28 mouse cellular contexts compared by ENCODE assay signal in genomic region chr13:98546116-98546515, GRCm38 (mm10). TPM values are rescaled to one million over a fixed set of nuclear protein-coding genes. Genes with fewer than 3 reads are reported as not detected.
DNase-seq lines count a peak whose midpoint lies in the region; ATAC-seq and TF ChIP-seq lines count a peak whose summit lies in the region.
"Had no signal": no experiment of that assay in that cellular context is flagged by ENCODE, and none has a peak within 500 bp of the region (broad histone marks: within the 10 kb centered on the region; RNA-seq: fewer than 3 reads in every experiment).

No protein-coding gene starts in this region.

- H3K9ac ChIP-seq in midbrain, embryonic 12.5 days (replicated peaks), result no peak overlapping the region
- no peak overlapping the region for H3K9ac ChIP-seq in midbrain, embryonic 16.5 days (ENCODE audit: low read depth, low read length)
- H3K9ac ChIP-seq in lung, postnatal 0 days (replicated peaks; ENCODE audit: low read depth), result no peak overlapping the region
- H3K9ac ChIP-seq: heart, embryonic 13.5 days; hindbrain, embryonic 14.5 days; intestine, embryonic 15.5 days; liver, embryonic 15.5 days; stomach, embryonic 15.5 days had no signal

- H3K36me3 ChIP-seq in midbrain, embryonic 12.5 days, result no peaks in the 10 kb centered on the region
- no peaks in the 10 kb centered on the region for H3K36me3 ChIP-seq in midbrain, embryonic 16.5 days (ENCODE audit: control insufficient read depth, insufficient read depth, low read length)
- H3K36me3 ChIP-seq in lung, postnatal 0 days (ENCODE audit: insufficient read depth, low read length), result no peaks in the 10 kb centered on the region
- H3K36me3 ChIP-seq: heart, embryonic 13.5 days; intestine, embryonic 15.5 days; limb, embryonic 10.5 days; liver, embryonic 15.5 days; stomach, embryonic 15.5 days had no signal

- 30% methylated on average over 5 of the region's 5 CpGs for WGBS in midbrain, embryonic 12.5 days
- 24% methylated on average over 5 of the region's 5 CpGs for WGBS in midbrain, embryonic 16.5 days
- 54% methylated on average over 5 of the region's 5 CpGs for WGBS in lung, postnatal 0 days

- intact Hi-C loops in heart, postnatal 36 days (cut with DNase I), result no loop called here

- ATAC-seq in midbrain, embryonic 12.5 days (ENCODE audit: low FRiP score, low read depth), result peak; percentile 41; the same call in 1 of the 2 replicates
- no peak for ATAC-seq in midbrain, embryonic 16.5 days
- no peak for ATAC-seq in lung, postnatal 0 days
- no peak for ATAC-seq in frontal cortex, adult (ENCODE audit: low TSS enrichment)
- ATAC-seq: intestine, embryonic 15.5 days had no signal

- 0 out of 2 replicates have a peak overlapping the region, but pooled peaks have one; percentile 0 for H3K4me2 ChIP-seq in midbrain, embryonic 12.5 days (replicated peaks)
- no peak overlapping the region for H3K4me2 ChIP-seq in midbrain, embryonic 16.5 days (ENCODE audit: low read length)
- no peak overlapping the region for H3K4me2 ChIP-seq in lung, postnatal 0 days (replicated peaks; ENCODE audit: low read depth, low read length)
- H3K4me2 ChIP-seq: heart, embryonic 13.5 days; hindbrain, embryonic 14.5 days; intestine, embryonic 15.5 days; liver, embryonic 15.5 days; stomach, embryonic 15.5 days had no signal

- no peak overlapping the region for H3K27ac ChIP-seq in midbrain, embryonic 12.5 days (replicated peaks)
- H3K27ac ChIP-seq in midbrain, embryonic 16.5 days (ENCODE audit: low read length), result no peak overlapping the region
- no peak overlapping the region for H3K27ac ChIP-seq in lung, postnatal 0 days (ENCODE audit: low read length)
- H3K27ac ChIP-seq: heart, embryonic 13.5 days; hindbrain, embryonic 14.5 days; intestine, embryonic 15.5 days; limb, embryonic 10.5 days; liver, embryonic 15.5 days; macrophage; stomach, embryonic 15.5 days had no signal

- peak; percentile 34 for DNase-seq in embryo, embryonic 10.5 days (ENCODE audit: low spot score)
- no peak for DNase-seq in embryo, embryonic 10 days (ENCODE audit: low spot score)
- peak; percentile 76 for DNase-seq in heart, adult 11 months
- no peak for DNase-seq in heart, postnatal 36 days
- DNase-seq in lung, postnatal 0 days (ENCODE audit: low spot score), result no peak
- DNase-seq: adrenal gland, postnatal 10 days; cerebellum, adult 2 months; cerebellum, postnatal 36 days; gastrocnemius, postnatal 10 days; heart, postnatal 14 days; kidney, adult 8-10 months; kidney, postnatal 10 days; liver; thymus, adult 2 months had no signal

- peaks cover 74% of the 10 kb centered on the region for H3K27me3 ChIP-seq in midbrain, embryonic 12.5 days
- peaks cover 5% of the 10 kb centered on the region for H3K27me3 ChIP-seq in midbrain, embryonic 16.5 days (ENCODE audit: control insufficient read depth, insufficient read depth, low read depth, low read length)
- H3K27me3 ChIP-seq in lung, postnatal 0 days (replicated peaks; ENCODE audit: insufficient read depth, low read length), result no peaks in the 10 kb centered on the region
- H3K27me3 ChIP-seq: intestine, embryonic 15.5 days; liver, embryonic 15.5 days; stomach, embryonic 15.5 days had no signal

- H3K9me3 ChIP-seq in midbrain, embryonic 12.5 days, result no peaks in the 10 kb centered on the region
- H3K9me3 ChIP-seq in midbrain, embryonic 16.5 days (replicated peaks; ENCODE audit: control insufficient read depth, low read length, poor library complexity, severe bottlenecking), result no peaks in the 10 kb centered on the region
- no peaks in the 10 kb centered on the region for H3K9me3 ChIP-seq in lung, postnatal 0 days (ENCODE audit: low read length)
- H3K9me3 ChIP-seq: heart, embryonic 13.5 days; intestine, embryonic 15.5 days; limb, embryonic 10.5 days; liver, embryonic 15.5 days; stomach, embryonic 15.5 days had no signal

- no peak for TF ChIP-seq CTCF in lung, postnatal 0 days (IDR thresholded peaks at IDR 0.05)

- no peak overlapping the region for H3K4me3 ChIP-seq in midbrain, embryonic 12.5 days
- H3K4me3 ChIP-seq in midbrain, embryonic 16.5 days (ENCODE audit: low read depth, low read length), result no peak overlapping the region
- no peak overlapping the region for H3K4me3 ChIP-seq in lung, postnatal 0 days (ENCODE audit: low read depth, low read length)
- H3K4me3 ChIP-seq: erythroblast, embryonic 14.5 days; heart, embryonic 13.5 days; intestine, embryonic 15.5 days; limb, embryonic 10.5 days; liver, embryonic 15.5 days; stomach, embryonic 15.5 days had no signal

- TF ChIP-seq EP300 in lung, postnatal 0 days (IDR thresholded peaks at IDR 0.05), result no peak

- H3K4me1 ChIP-seq in midbrain, embryonic 12.5 days, result peaks cover 16% of the 10 kb centered on the region
- H3K4me1 ChIP-seq in midbrain, embryonic 16.5 days (ENCODE audit: control insufficient read depth, insufficient read depth, low read length), result no peaks in the 10 kb centered on the region
- no peaks in the 10 kb centered on the region for H3K4me1 ChIP-seq in lung, postnatal 0 days (ENCODE audit: insufficient read depth, low read depth, low read length)
- H3K4me1 ChIP-seq: intestine, embryonic 15.5 days; liver, embryonic 15.5 days; stomach, embryonic 15.5 days had no signal

RNA-seq across cellular contexts. Expression of gene Gm10320, which starts 54.3 kb away (rescaled TPM):
- not detected for total RNA-seq in heart, postnatal 36 days (2021)
- polyA plus RNA-seq in midbrain, embryonic 12.5 days (2016; fragmentation: Nextera tagmentation; extraction: Ambion mirVana), result 0.87 TPM in 1 of 2 replicates, not detected in the other
- 1.0 and 1.2 TPM in 2 replicates for polyA plus RNA-seq in midbrain, embryonic 16.5 days (2015; fragmentation: Nextera tagmentation; extraction: Ambion mirVana)
- polyA plus RNA-seq in lung, postnatal 0 days (2015; fragmentation: Nextera tagmentation; extraction: Ambion mirVana), result 1.3 and 2.0 TPM in 2 replicates
- total RNA-seq: gastrocnemius, postnatal 10 days; heart, postnatal 14 days; layer of hippocampus, adult 18-20 months; layer of hippocampus, postnatal 14 days; left cerebral cortex, adult 8-10 months had no signal
- polyA plus RNA-seq: macrophage had no signal

Comparison
In these comparisons a context has a peak if more than half of its experiments do, and no peak if none do; other contexts are left out.
1. DNase-seq: peak in embryo, embryonic 10.5 days (single experiment) and heart, adult 11 months (single experiment); none in embryo, embryonic 10 days (single experiment), heart, postnatal 36 days (0 of 2) and lung, postnatal 0 days (single experiment).